Mouse (Mus musculus) testis, adult 2 months (tissue): ENCODE data around the gene Wscd1. TPM values are rescaled to one million over a fixed set of nuclear protein-coding genes. Genes with fewer than 3 reads are reported as not detected.

ENCODE experiments used
- H3K27ac ChIP-seq: fragments of 200-500 bp; 2 replicates; pipeline ENCODE4 v1.5.1; 2012; ENCODE audit warnings: low read depth, low read length; ENCODE audit not compliant: control insufficient read depth, insufficient read depth
- H3K27me3 ChIP-seq: fragments of 200-500 bp; 2 replicates; pipeline ENCODE4 v1.6.1; 2012; ENCODE audit warnings: mild to moderate bottlenecking, low read length, moderate library complexity; ENCODE audit not compliant: control insufficient read depth, insufficient read depth
- H3K36me3 ChIP-seq: fragments of 200-500 bp; 2 replicates; pipeline ENCODE4 v1.6.1; 2012; ENCODE audit warnings: mild to moderate bottlenecking, low read length; ENCODE audit not compliant: control insufficient read depth, insufficient read depth
- H3K4me1 ChIP-seq: fragments of 200-500 bp; 2 replicates; pipeline ENCODE4 v1.6.1; 2012; ENCODE audit warnings: low read length; ENCODE audit not compliant: control insufficient read depth, insufficient read depth
- H3K4me3 ChIP-seq: fragments of 200-500 bp; 2 replicates; pipeline ENCODE4 v1.5.1; 2012; ENCODE audit warnings: low read depth, mild to moderate bottlenecking, low read length, moderate library complexity, mixed read lengths; ENCODE audit not compliant: control insufficient read depth
- CTCF ChIP-seq: fragments of 200-500 bp; IDR thresholded peaks from 2 replicates; pipeline ENCODE4 v1.5.1; 2012; ENCODE audit warnings: low read depth, mild to moderate bottlenecking, inconsistent platforms, low read length, moderate library complexity; ENCODE audit not compliant: control insufficient read depth, insufficient read depth, insufficient replicate concordance
- POLR2A ChIP-seq: fragments of 200-500 bp; IDR thresholded peaks from 2 replicates; pipeline ENCODE4 v1.6.1; 2012; ENCODE audit warnings: low read depth, mild to moderate bottlenecking, inconsistent platforms, low read length, moderate library complexity; ENCODE audit not compliant: control insufficient read depth
- polyA plus RNA-seq: library from polyadenylated mRNA; depleted of rRNA; stranded (reverse); fragments of >200 nt; gene quantifications from 2 replicates; pipeline ENCODE4 v1.2.3, GENCODE M21; 2012

The Wscd1 gene
- polyA plus RNA-seq, 1 experiment: 0.33 TPM

GRCm38 (mm10) chr11:71781737-71782354, 32.1 kb downstream of the Wscd1 start:
- Histone ChIP-seq H3K4me1 (no peaks in the 10 kb centered on the region), H3K27ac (no peak overlapping the region), H3K36me3 (no peaks in the 10 kb centered on the region), H3K27me3 (no peaks in the 10 kb centered on the region), H3K4me3 (no peak overlapping the region)
- no peak for TF ChIP-seq CTCF
- no peak for TF ChIP-seq POLR2A

- no peak overlapping the region for H3K27ac ChIP-seq
- no peaks in the 10 kb centered on the region for H3K36me3 ChIP-seq
- H3K4me1 ChIP-seq: no peaks in the 10 kb centered on the region
- H3K27me3 ChIP-seq: no peaks in the 10 kb centered on the region
- TF ChIP-seq CTCF: no peak
- no peak for TF ChIP-seq POLR2A
- H3K4me3 ChIP-seq: no peak overlapping the region
These were observed 35.8 kb downstream of the Wscd1 start for GRCm38 (mm10) chr11:71785499-71785898.

- no peak overlapping the region for H3K27ac ChIP-seq
- TF ChIP-seq CTCF: no peak
- TF ChIP-seq POLR2A: no peak
- H3K36me3 ChIP-seq: no peaks in the 10 kb centered on the region
- H3K4me1 ChIP-seq: no peaks in the 10 kb centered on the region
- no peak overlapping the region for H3K4me3 ChIP-seq
- H3K27me3 ChIP-seq: no peaks in the 10 kb centered on the region
These were observed 38.5 kb downstream of the Wscd1 start for GRCm38 (mm10) chr11:71788209-71788608.

GRCm38 (mm10) chr11:71790227-71790626, 40.5 kb downstream of the Wscd1 start:
- Histone ChIP-seq H3K27ac (no peak overlapping the region), H3K27me3 (no peaks in the 10 kb centered on the region), H3K36me3 (no peaks in the 10 kb centered on the region), H3K4me1 (no peaks in the 10 kb centered on the region), H3K4me3 (no peak overlapping the region)
- no peak for TF ChIP-seq CTCF
- TF ChIP-seq POLR2A: no peak

GRCm38 (mm10) chr11:71799206-71799605, 49.5 kb downstream of the Wscd1 start:
- H3K36me3 ChIP-seq: no peaks in the 10 kb centered on the region
- H3K4me1 ChIP-seq: no peaks in the 10 kb centered on the region
- no peak overlapping the region for H3K4me3 ChIP-seq
- TF ChIP-seq POLR2A (no peak), CTCF (no peak)
- H3K27ac ChIP-seq: no peak overlapping the region
- H3K27me3 ChIP-seq: no peaks in the 10 kb centered on the region

GRCm38 (mm10) chr11:71808521-71808920, 58.8 kb downstream of the Wscd1 start:
- Histone ChIP-seq H3K27ac (no peak overlapping the region), H3K4me3 (no peak overlapping the region), H3K36me3 (no peaks in the 10 kb centered on the region), H3K27me3 (no peaks in the 10 kb centered on the region), H3K4me1 (no peaks in the 10 kb centered on the region)
- no peak for TF ChIP-seq POLR2A
- no peak for TF ChIP-seq CTCF

GRCm38 (mm10) chr11:71811828-71812227, 62.1 kb downstream of the Wscd1 start:
- Histone ChIP-seq H3K27ac (no peak overlapping the region), H3K36me3 (no peaks in the 10 kb centered on the region), H3K4me1 (peaks cover under 1% of the 10 kb centered on the region; the same call in 1 of the 2 replicates), H3K4me3 (no peak overlapping the region), H3K27me3 (no peaks in the 10 kb centered on the region)
- no peak for TF ChIP-seq CTCF
- no peak for TF ChIP-seq POLR2A

GRCm38 (mm10) chr11:71812921-71813320, 63.2 kb downstream of the Wscd1 start:
- Histone ChIP-seq H3K27ac (no peak overlapping the region), H3K4me3 (no peak overlapping the region), H3K4me1 (peaks cover 3% of the 10 kb centered on the region), H3K27me3 (no peaks in the 10 kb centered on the region), H3K36me3 (no peaks in the 10 kb centered on the region)
- TF ChIP-seq POLR2A: no peak
- TF ChIP-seq CTCF: no peak
